14 mouse cellular contexts compared by ENCODE assay signal in the genomic region with DNA sequence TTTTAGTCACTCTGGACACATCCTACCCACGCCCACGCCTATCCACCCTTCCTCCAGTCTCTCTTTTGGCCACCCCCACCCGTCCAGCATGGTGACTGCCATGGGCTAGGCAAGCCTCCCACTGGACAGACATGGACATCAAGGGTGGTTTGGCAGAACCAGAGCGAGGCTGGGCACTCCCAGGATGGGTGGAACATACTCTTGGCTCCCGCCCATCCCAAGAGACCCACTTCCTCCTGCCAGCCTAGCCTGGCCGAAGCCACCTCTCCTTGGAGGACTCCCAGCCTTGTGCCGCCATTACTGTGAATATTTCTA. TPM values are rescaled to one million over a fixed set of nuclear protein-coding genes. Genes with fewer than 3 reads are reported as not detected.
DNase-seq lines count a peak whose midpoint lies in the region; ATAC-seq lines count a peak whose summit lies in the region.
"Had no signal": no experiment of that assay in that cellular context is flagged by ENCODE, and none has a peak within 500 bp of the region (broad histone marks: within the 10 kb centered on the region; RNA-seq: fewer than 3 reads in every experiment).

No protein-coding gene starts in this region.

- H3K4me2 ChIP-seq in hindbrain, embryonic 16.5 days (ENCODE audit: low read length) = no peak overlapping the region
- no peak overlapping the region for H3K4me2 ChIP-seq in hindbrain, embryonic 14.5 days (replicated peaks)
- H3K4me2 ChIP-seq in midbrain, embryonic 14.5 days (ENCODE audit: low read length) = no peak overlapping the region
- H3K4me2 ChIP-seq in midbrain, embryonic 11.5 days = no peak overlapping the region
- H3K4me2 ChIP-seq in neural tube, embryonic 14.5 days (ENCODE audit: low read depth, low read length) = no peak overlapping the region
- H3K4me2 ChIP-seq: limb, embryonic 13.5 days; lung, embryonic 14.5 days had no signal

- ATAC-seq in hindbrain, embryonic 16.5 days = 0 out of 2 replicates have a peak, but pooled peaks have one; percentile 11
- ATAC-seq in hindbrain, embryonic 14.5 days (ENCODE audit: low FRiP score) = no peak
- ATAC-seq in midbrain, embryonic 14.5 days (ENCODE audit: low FRiP score, low TSS enrichment) = no peak
- no peak for ATAC-seq in midbrain, embryonic 11.5 days (ENCODE audit: low FRiP score)
- ATAC-seq in neural tube, embryonic 14.5 days (ENCODE audit: low read depth) = 0 out of 2 replicates have a peak, but pooled peaks have one; percentile 14
- ATAC-seq in granulocyte monocyte progenitor cell, adult 5-6 weeks (replicated peaks; ENCODE audit: poor library complexity, severe bottlenecking) = no peak
- ATAC-seq: hindbrain, postnatal 0 days had no signal

- no peaks in the 10 kb centered on the region; the same call in 1 of the 2 replicates for H3K4me1 ChIP-seq in hindbrain, embryonic 16.5 days (ENCODE audit: control insufficient read depth, insufficient read depth, low read depth, low read length)
- no peaks in the 10 kb centered on the region for H3K4me1 ChIP-seq in hindbrain, embryonic 14.5 days (replicated peaks; ENCODE audit: control insufficient read depth, insufficient read depth, low read length)
- H3K4me1 ChIP-seq in midbrain, embryonic 14.5 days (ENCODE audit: control insufficient read depth, insufficient read depth, low read length) = 0 out of 2 replicates have a peak, but pooled peaks cover 5% of the 10 kb centered on the region
- H3K4me1 ChIP-seq in midbrain, embryonic 11.5 days (ENCODE audit: control insufficient read depth, insufficient read depth, low read length) = peaks cover 6% of the 10 kb centered on the region
- H3K4me1 ChIP-seq in neural tube, embryonic 14.5 days (ENCODE audit: control insufficient read depth, insufficient read depth, low read length) = no peaks in the 10 kb centered on the region

- H3K27me3 ChIP-seq in hindbrain, embryonic 16.5 days (replicated peaks; ENCODE audit: control insufficient read depth, insufficient read depth, low read length) = peaks cover 44% of the 10 kb centered on the region
- peaks cover 85% of the 10 kb centered on the region for H3K27me3 ChIP-seq in hindbrain, embryonic 14.5 days (ENCODE audit: control insufficient read depth, insufficient read depth, low read length)
- peaks cover 64% of the 10 kb centered on the region for H3K27me3 ChIP-seq in midbrain, embryonic 14.5 days (ENCODE audit: control insufficient read depth, insufficient read depth, low read length)
- peaks cover 66% of the 10 kb centered on the region for H3K27me3 ChIP-seq in midbrain, embryonic 11.5 days (ENCODE audit: control insufficient read depth, insufficient read depth, low read length)
- H3K27me3 ChIP-seq in neural tube, embryonic 14.5 days (ENCODE audit: control insufficient read depth, insufficient read depth, low read length) = peaks cover 63% of the 10 kb centered on the region

- DNase-seq in adrenal gland, adult 2 months = peak; percentile 24
- no peak for DNase-seq in adrenal gland, adult 18-20 months (ENCODE audit: low spot score in 2 of 2)
- no peak for DNase-seq in hindbrain, embryonic 14.5 days (ENCODE audit: low spot score)
- peak; percentile 18 for DNase-seq in midbrain, embryonic 14.5 days
- no peak for DNase-seq in midbrain, embryonic 11.5 days (ENCODE audit: low spot score, missing footprints)
- DNase-seq: thymus, adult 18-20 months had no signal

- H3K36me3 ChIP-seq in hindbrain, embryonic 16.5 days (ENCODE audit: control insufficient read depth, insufficient read depth, low read length) = no peaks in the 10 kb centered on the region
- H3K36me3 ChIP-seq in hindbrain, embryonic 14.5 days (replicated peaks; ENCODE audit: control insufficient read depth, insufficient read depth) = no peaks in the 10 kb centered on the region
- H3K36me3 ChIP-seq in midbrain, embryonic 14.5 days (ENCODE audit: control insufficient read depth, insufficient read depth, low read length) = no peaks in the 10 kb centered on the region
- H3K36me3 ChIP-seq in midbrain, embryonic 11.5 days (ENCODE audit: control insufficient read depth, insufficient read depth, low read length) = no peaks in the 10 kb centered on the region
- no peaks in the 10 kb centered on the region for H3K36me3 ChIP-seq in neural tube, embryonic 14.5 days (ENCODE audit: control insufficient read depth, insufficient read depth, low read length)
- H3K36me3 ChIP-seq: limb, embryonic 13.5 days had no signal

- H3K4me3 ChIP-seq in hindbrain, embryonic 16.5 days (ENCODE audit: low read length) = no peak overlapping the region
- H3K4me3 ChIP-seq in hindbrain, embryonic 14.5 days (replicated peaks; ENCODE audit: low read length) = no peak overlapping the region
- no peak overlapping the region for H3K4me3 ChIP-seq in midbrain, embryonic 14.5 days (replicated peaks; ENCODE audit: low read depth, low read length)
- H3K4me3 ChIP-seq in midbrain, embryonic 11.5 days (ENCODE audit: low read depth, low read length) = no peak overlapping the region
- H3K4me3 ChIP-seq in neural tube, embryonic 14.5 days (ENCODE audit: low read depth, low read length) = no peak overlapping the region
- H3K4me3 ChIP-seq: layer of hippocampus, adult 2 months; limb, embryonic 13.5 days had no signal

- WGBS in hindbrain, embryonic 16.5 days = 17% methylated on average over 7 of the region's 7 CpGs
- 12% methylated on average over 7 of the region's 7 CpGs for WGBS in hindbrain, embryonic 14.5 days
- WGBS in midbrain, embryonic 14.5 days = 11% methylated on average over 7 of the region's 7 CpGs
- 10% methylated on average over 7 of the region's 7 CpGs for WGBS in midbrain, embryonic 11.5 days
- WGBS in neural tube, embryonic 14.5 days = 11% methylated on average over 7 of the region's 7 CpGs

- H3K9ac ChIP-seq in hindbrain, embryonic 16.5 days (ENCODE audit: low read depth, low read length) = no peak overlapping the region
- no peak overlapping the region for H3K9ac ChIP-seq in hindbrain, embryonic 14.5 days
- H3K9ac ChIP-seq in midbrain, embryonic 14.5 days (replicated peaks; ENCODE audit: low read length) = no peak overlapping the region
- no peak overlapping the region for H3K9ac ChIP-seq in midbrain, embryonic 11.5 days (ENCODE audit: low read length)
- no peak overlapping the region for H3K9ac ChIP-seq in neural tube, embryonic 14.5 days (replicated peaks; ENCODE audit: low read depth, low read length)
- H3K9ac ChIP-seq: limb, embryonic 13.5 days; lung, embryonic 14.5 days had no signal

- H3K9me3 ChIP-seq in hindbrain, embryonic 16.5 days (ENCODE audit: control insufficient read depth, low read length) = no peaks in the 10 kb centered on the region
- H3K9me3 ChIP-seq in hindbrain, embryonic 14.5 days (ENCODE audit: control insufficient read depth, low read length) = no peaks in the 10 kb centered on the region
- no peaks in the 10 kb centered on the region for H3K9me3 ChIP-seq in midbrain, embryonic 14.5 days (ENCODE audit: control insufficient read depth, low read length)
- no peaks in the 10 kb centered on the region for H3K9me3 ChIP-seq in midbrain, embryonic 11.5 days (ENCODE audit: control insufficient read depth, low read length)
- no peaks in the 10 kb centered on the region for H3K9me3 ChIP-seq in neural tube, embryonic 14.5 days (ENCODE audit: control insufficient read depth, low read length)
- H3K9me3 ChIP-seq: limb, embryonic 13.5 days had no signal

- H3K27ac ChIP-seq in hindbrain, embryonic 16.5 days (ENCODE audit: low read depth, low read length) = no peak overlapping the region
- no peak overlapping the region for H3K27ac ChIP-seq in hindbrain, embryonic 14.5 days
- no peak overlapping the region for H3K27ac ChIP-seq in midbrain, embryonic 14.5 days (replicated peaks; ENCODE audit: low read depth, low read length)
- H3K27ac ChIP-seq in midbrain, embryonic 11.5 days (ENCODE audit: low read depth, low read length) = no peak overlapping the region
- no peak overlapping the region for H3K27ac ChIP-seq in neural tube, embryonic 14.5 days (ENCODE audit: low read depth, low read length)
- H3K27ac ChIP-seq: hindbrain, postnatal 0 days; layer of hippocampus, adult 2 months; limb, embryonic 13.5 days had no signal

RNA-seq across cellular contexts. Expression of a gene that starts 11.7 kb away (rescaled TPM):
- 10 to 100 TPM; 23.0 to 52.6 TPM for total RNA-seq in adrenal gland, adult 2 months (2021)
- 167 and 184 TPM in 2 replicates for polyA plus RNA-seq in adrenal gland, adult 2 months (2012; rRNA removed)
- total RNA-seq in adrenal gland, adult 18-20 months (2021) = 10 to 100 TPM; 23.5 to 28.8 TPM
- 14.1 and 18.0 TPM in 2 replicates for polyA plus RNA-seq in hindbrain, embryonic 16.5 days (2015; fragmentation: Nextera tagmentation; extraction: Ambion mirVana)
- polyA plus RNA-seq in hindbrain, embryonic 14.5 days (2014; fragmentation: Nextera tagmentation; extraction: Ambion mirVana) = 19.1 and 19.2 TPM in 2 replicates
- 15.4 and 23.0 TPM in 2 replicates for polyA plus RNA-seq in midbrain, embryonic 14.5 days (2014; fragmentation: Nextera tagmentation; extraction: Ambion mirVana)
- polyA plus RNA-seq in midbrain, embryonic 11.5 days (2014; fragmentation: Nextera tagmentation; extraction: Ambion mirVana) = 26.6 and 28.6 TPM in 2 replicates
- polyA plus RNA-seq in neural tube, embryonic 14.5 days (2014; fragmentation: Nextera tagmentation; extraction: Ambion mirVana) = 5.4 and 7.6 TPM in 2 replicates
- total RNA-seq in granulocyte monocyte progenitor cell, adult 5-6 weeks (2014; fragmentation: Nextera tagmentation) = 21.0 and 27.1 TPM in 2 replicates
- total RNA-seq in granulocyte monocyte progenitor cell, adult 5-6 weeks (2017) = 3.2 and 6.4 TPM in 2 replicates

RNA-seq across cellular contexts. Expression of a gene that starts 16.7 kb away (rescaled TPM):
- not detected for total RNA-seq in adrenal gland, adult 2 months (2021)
- polyA plus RNA-seq in adrenal gland, adult 2 months (2012; rRNA removed) = not detected in 2 replicates
- not detected for total RNA-seq in adrenal gland, adult 18-20 months (2021)
- polyA plus RNA-seq in hindbrain, embryonic 16.5 days (2015; fragmentation: Nextera tagmentation; extraction: Ambion mirVana) = not detected in 2 replicates
- not detected in 2 replicates for polyA plus RNA-seq in hindbrain, embryonic 14.5 days (2014; fragmentation: Nextera tagmentation; extraction: Ambion mirVana)
- not detected in 2 replicates for polyA plus RNA-seq in midbrain, embryonic 14.5 days (2014; fragmentation: Nextera tagmentation; extraction: Ambion mirVana)
- not detected in 2 replicates for polyA plus RNA-seq in midbrain, embryonic 11.5 days (2014; fragmentation: Nextera tagmentation; extraction: Ambion mirVana)
- not detected in 2 replicates for polyA plus RNA-seq in neural tube, embryonic 14.5 days (2014; fragmentation: Nextera tagmentation; extraction: Ambion mirVana)
- not detected in 2 replicates for total RNA-seq in granulocyte monocyte progenitor cell, adult 5-6 weeks (2014; fragmentation: Nextera tagmentation)
- total RNA-seq in granulocyte monocyte progenitor cell, adult 5-6 weeks (2017) = not detected in 2 replicates
- total RNA-seq: hindbrain, postnatal 0 days; layer of hippocampus, adult 2 months had no signal
- polyA plus RNA-seq: heart, embryonic 14.5 days; hindbrain, postnatal 0 days; limb, embryonic 13.5 days; lung, embryonic 14.5 days had no signal

Comparison
In these comparisons a context has a peak if more than half of its experiments do, and no peak if none do; other contexts are left out.
1. DNase-seq: peak in adrenal gland, adult 2 months (single experiment) and midbrain, embryonic 14.5 days (single experiment); none in adrenal gland, adult 18-20 months (0 of 2), hindbrain, embryonic 14.5 days (single experiment) and midbrain, embryonic 11.5 days (single experiment).
2. ATAC-seq: peak in hindbrain, embryonic 16.5 days (single experiment) and neural tube, embryonic 14.5 days (single experiment); none in hindbrain, embryonic 14.5 days (single experiment), midbrain, embryonic 14.5 days (single experiment), midbrain, embryonic 11.5 days (single experiment) and granulocyte monocyte progenitor cell, adult 5-6 weeks (single experiment).